Mouse (Mus musculus) frontal cortex, postnatal 10 days (tissue): ENCODE measurements at regions not wholly inside any gene's neighbourhood (a gene's known extent, or its start where the extent isn't known, plus 50 kb on each side); places are given as distances from the start of the nearest gene placed in this dataset.

ENCODE experiments used
- DNase-seq, 2 experiments: peaks; one replicate each; pipeline ENCODE4 v3.0.0; 2022; ENCODE audit warnings: low spot score in 2 of 2, mixed read lengths in 1 of 2

DNA sequence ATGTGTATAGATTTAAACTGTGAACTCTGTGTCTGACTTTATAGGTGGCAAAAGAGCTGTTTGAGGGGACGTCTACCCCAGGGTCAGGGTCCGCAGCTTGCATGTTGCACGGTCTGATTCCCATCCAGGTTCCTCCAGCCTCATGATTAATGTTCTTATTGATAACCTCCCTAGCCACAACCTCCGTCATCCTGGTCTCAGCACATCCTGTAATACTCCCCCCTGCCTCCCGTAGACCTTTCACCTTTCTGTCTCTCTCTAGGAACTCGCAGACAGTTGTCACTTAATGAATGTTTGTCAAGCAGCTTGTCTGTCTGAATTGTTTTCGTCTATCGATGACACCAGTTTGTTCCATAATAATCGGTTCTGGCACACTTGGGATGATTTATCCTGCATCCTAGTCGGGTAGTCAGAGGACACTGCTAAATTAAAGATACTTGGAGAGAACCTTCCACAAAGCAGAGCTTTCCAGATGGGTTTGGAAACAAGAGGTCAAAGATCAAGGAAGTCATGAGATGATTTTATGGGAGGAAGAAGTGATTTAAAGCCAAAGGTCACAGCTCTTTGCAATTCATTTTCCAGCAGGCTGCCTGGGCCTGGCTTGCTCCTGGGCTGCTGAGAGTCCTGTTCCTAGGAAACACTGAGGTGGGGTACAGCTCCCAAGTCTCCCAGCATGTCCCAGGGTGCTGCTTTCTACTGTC, 435.9 kb downstream of the Prdm2 start:
- no peak for DNase-seq

DNA sequence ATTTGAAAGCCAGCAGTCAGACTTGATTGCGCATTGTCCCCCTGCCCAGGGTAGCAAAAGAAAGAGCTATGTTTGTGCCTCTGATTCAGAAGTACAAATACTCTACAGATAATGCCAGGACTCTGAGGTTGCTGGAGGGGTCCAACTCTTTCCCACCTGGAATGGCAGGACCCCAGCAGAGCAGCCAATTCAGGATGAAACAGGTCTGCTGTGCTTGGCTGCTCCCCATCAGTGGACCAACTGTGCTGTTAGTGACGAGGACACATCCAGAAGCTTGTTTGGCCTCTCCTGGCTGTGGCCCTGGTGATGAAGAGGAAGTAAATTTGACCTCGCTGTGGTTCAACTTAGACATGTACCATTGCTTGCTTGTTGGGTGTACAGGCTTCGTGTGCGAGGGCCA, 437.8 kb downstream of the Prdm2 start:
- DNase-seq, result no peak

- no peak for DNase-seq
These were observed 439.1 kb downstream of the Prdm2 start for GRCm38 (mm10) chr4:142773651-142774151.

DNA sequence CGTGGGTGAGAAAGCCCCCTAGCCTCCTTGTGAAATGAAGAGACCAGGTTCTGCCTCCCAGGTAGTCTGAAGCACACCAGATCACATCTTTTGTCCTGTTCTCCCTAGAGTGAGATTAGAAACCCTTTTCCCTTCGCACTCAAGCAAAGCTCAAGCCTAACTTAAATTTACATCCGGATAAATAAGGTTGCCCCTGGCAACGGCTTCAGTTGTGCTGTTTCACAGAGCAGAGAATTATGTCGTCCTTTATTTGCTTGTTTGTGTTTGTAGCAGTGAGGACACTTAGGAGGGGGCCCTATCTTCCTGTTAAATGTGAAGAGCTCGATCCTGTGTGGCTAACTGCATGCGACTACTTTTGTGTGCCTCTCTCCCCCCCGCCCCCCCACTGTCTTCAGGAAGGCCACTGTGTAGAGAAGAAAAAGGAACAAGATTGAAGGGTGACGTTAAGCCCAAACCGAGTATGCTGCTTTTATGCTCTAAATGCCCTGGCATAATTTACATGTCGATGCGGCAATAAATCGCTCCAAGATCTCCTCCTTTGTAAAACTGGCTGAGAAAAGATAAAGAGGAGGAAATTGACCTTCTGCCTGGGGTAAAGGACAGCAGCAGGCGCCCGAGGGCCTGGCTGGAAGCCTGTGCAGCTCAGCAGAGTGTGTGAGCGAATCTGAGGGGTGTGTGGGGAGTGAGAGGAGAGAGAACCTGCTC, 439.9 kb downstream of the Prdm2 start:
- DNase-seq, result no peak

- no peak for DNase-seq
These were observed 441.2 kb downstream of the Prdm2 start for GRCm38 (mm10) chr4:142771520-142772150.

DNA sequence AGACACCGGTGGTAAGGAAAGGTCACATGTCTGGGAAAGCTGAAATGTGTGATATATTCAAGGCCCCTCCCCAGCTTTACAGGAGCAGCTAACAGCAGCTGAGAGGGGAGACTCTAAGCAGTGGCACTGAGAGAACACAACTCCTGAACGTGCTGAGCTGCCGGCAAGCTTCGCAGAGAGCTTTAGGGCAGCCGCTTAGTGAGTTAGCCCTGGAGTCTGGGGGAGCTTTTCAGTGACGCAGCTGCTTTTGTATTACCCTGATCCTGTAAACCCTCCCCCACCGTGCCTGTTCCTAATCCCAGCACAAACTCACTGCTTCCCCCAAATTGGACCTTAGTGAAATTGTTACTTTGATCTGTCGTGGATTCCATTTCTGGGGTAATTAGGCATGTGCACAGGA, 442.6 kb downstream of the Prdm2 start:
- DNase-seq, result no peak

DNA sequence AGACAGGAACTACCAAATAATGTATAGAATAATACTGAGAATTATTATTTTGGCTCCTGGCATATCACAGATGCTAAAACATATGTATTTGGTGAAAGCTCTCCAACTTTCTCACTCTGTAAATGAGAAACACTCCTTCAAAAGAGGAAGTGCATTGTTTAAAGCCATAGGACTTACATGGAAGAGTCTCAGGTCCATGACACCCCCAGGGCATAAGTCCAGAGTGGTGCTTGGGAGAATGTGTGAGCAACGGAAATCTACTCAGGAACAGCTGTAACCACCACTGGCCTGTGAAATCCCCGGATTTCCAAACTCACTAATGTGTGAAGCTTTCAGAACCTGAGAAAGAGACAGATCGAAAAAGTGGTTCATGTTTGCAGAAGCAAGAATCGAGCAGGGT, 445.1 kb downstream of the Prdm2 start:
- no peak for DNase-seq

DNA sequence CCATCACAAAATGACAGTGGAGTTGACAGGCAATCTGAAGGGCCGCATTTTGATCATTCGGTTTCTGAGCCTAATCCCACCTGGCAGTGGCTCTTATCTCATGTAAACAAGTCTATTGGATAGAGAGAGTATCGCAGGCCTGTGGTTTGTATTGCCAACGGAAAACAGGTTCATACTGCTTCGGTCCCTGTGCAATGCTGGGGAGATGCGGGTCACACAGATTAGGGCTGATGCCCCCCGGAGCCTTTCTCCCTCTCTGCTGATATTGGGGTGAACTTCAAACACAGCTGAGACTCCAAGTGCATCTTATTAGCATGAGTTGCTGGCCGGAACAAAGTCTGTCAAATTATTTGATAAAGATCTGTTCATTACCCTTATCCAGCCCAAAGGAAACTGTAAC, 451.2 kb downstream of the Prdm2 start:
- no peak for DNase-seq

- DNase-seq, result no peak
These were observed 454.7 kb downstream of the Prdm2 start for GRCm38 (mm10) chr4:142758102-142758501.

GRCm38 (mm10) chr4:142756332-142756731, 456.5 kb downstream of the Prdm2 start:
- peak in 1 of 2 experiments; percentile 42 for DNase-seq

- no peak for DNase-seq
These were observed 462.9 kb downstream of the Prdm2 start for GRCm38 (mm10) chr4:142749918-142750317.

DNA sequence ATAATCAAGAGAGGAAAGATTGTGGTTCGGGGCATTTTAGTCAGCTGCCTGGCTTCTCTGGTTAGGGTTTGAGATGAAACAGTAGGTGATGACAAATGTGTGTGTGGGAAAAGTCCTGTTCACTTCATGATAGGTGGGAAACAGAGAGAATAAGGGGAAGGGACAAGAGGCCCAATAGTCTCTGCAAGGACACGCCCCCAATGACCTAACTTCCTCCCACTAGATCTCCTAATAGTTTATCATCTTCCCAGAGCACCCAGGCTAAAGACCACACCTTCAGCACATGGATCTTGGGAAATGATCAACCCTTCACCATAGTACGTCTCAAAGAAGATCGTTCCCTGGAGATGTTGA, 484.3 kb upstream of the Kazn start:
- no peak for DNase-seq

DNA sequence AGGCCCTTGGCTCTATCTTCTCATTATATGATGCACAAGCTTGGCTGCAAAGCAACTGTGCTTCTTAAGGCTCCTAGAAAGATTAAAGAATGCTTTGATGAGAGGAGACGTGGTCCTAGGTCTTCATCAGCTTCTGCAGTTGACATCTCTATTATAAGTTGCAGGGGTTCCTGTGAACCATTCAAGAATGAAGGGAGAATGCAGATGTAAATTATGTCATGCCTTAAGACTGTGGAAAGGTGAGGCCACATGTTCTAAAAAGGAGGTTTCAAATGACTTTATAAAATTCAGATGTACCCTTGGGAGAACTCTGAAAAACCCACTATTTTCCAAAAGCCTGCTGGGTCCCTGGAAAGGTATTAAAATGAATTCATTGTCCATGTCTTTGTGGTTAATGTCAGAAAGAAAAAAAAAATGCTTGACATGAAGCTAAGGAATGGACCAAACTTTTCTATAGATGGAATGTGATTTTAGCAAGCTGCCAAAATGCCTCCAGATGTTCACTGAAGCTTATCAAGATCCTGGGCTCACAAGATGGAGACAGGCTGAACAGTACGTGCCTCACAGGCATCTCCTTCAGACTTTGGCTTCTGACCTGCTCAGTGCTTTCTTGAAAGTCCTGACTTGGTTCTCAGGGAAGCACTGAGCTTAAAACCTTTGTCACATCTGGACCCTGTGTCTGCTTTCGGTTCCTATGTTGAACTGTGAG, 483.8 kb upstream of the Kazn start:
- no peak for DNase-seq

- no peak for DNase-seq
These were observed 462.4 kb upstream of the Kazn start for GRCm38 (mm10) chr4:142701606-142702005.

- no peak for DNase-seq
These were observed 455.7 kb upstream of the Kazn start for GRCm38 (mm10) chr4:142694926-142695325.

DNA sequence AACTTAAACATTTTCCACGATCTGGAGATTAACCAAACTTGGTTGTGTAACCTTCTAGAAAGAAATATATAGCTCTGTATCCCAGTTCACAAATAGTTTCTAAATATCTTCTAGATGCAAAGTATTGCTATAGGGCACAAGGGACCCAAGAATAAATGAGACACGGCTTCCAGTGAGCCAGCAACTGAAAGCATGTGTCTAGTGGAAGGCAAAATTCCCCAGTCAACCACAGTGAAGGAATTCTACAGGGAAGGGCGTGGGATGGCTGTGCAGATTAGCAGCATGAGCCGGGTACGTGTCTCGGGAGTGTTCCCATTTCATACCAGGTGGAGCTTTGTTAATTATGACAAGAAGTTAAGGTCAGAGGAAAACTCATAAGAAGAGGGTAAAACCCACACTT, 449.0 kb upstream of the Kazn start:
- no peak for DNase-seq

- no peak for DNase-seq
These were observed 438.2 kb upstream of the Kazn start for GRCm38 (mm10) chr4:142677426-142677825.

GRCm38 (mm10) chr4:142674641-142675465, 435.7 kb upstream of the Kazn start:
- DNase-seq, result no peak

DNA sequence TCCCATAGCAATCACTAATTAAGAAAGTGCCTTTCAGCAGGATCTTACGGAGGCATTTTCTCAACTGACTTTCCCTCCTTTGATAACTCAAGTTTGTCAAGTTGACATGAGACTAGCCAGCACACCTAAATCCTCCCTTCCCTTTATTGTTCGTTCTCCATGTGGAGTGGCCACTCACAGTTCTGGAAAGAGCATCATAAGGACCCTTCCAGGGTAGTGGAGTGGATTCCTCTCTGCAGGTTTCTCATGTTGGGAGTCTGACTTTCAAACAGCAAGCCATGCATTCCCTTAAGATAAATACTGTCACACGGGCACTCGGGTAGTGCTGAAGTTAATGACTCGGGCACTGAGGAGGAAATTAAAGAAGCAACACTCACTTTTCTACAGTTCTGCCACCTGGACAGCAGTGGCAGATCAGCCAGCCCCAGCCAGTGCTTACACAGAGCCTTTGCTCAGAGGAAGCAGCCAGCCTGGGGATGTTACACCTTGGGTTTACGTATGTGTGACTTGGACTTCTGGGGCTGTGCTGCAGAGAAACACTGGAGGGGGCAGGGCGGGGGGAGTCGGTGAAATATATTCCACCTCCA, 432.8 kb upstream of the Kazn start:
- DNase-seq, result no peak

DNA sequence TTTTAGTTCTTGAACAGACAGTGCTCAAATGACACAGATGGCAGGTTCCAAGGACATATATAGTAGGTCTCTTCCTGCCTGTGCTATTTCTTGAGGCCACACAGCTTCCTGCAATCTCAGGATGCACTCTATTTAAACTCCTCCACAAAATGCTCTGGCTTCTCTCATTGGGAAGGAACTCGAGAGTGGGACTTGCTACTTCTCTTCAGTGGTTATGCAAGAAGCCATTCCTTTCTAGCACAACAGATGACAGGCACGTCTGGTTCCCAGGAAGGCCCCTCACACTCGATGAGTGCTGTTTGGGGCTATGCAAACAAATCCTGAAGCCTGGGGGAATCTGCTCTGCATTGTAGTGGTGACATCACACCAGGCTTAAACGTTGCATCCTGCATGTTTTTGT, 425.6 kb upstream of the Kazn start:
- DNase-seq, result no peak

DNA sequence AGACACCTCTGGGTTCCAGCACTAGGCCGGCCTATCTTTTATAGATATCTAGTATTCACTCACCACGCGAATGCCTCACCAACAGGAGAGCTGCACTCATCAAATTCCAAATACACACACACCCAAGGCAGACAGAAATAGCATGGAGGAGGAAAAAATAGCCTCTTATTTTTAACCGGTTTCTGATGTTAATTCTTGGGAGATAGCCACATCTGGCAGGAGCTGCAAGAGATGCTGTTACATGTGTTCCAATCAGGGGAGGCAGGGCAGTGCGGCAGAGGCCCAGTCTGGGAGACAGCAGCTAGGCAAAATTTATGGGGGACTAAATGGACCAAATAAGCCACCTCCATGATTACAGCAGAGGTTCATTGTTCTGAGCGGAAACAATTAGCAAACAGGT, 419.0 kb upstream of the Kazn start:
- DNase-seq, result no peak
